Mouse (Mus musculus) bone marrow, adult 2 months (tissue): ENCODE measurements around the gene Tirap. TPM values are rescaled to one million over a fixed set of nuclear protein-coding genes. Genes with fewer than 3 reads are reported as not detected.
"Not testable (repeated sequence)": the region's sequence is repeated elsewhere in the genome, so short reads cannot be mapped to it uniquely, and the experiment has no call there.

Experiments used
- H3K27ac ChIP-seq: fragments of 200-500 bp; 2 replicates; pipeline ENCODE4 v1.5.1; 2012; ENCODE audit warnings: low read depth, mild to moderate bottlenecking, control low read depth, inconsistent platforms, low read length; ENCODE audit not compliant: control insufficient read depth, poor library complexity, insufficient read depth
- H3K4me1 ChIP-seq: fragments of 200-500 bp; 2 replicates; pipeline ENCODE4 v1.6.1; 2011; ENCODE audit warnings: low read length; ENCODE audit not compliant: control insufficient read depth, insufficient read depth
- H3K4me3 ChIP-seq: fragments of 200-500 bp; replicated peaks from 2 replicates; pipeline ENCODE3; 2011; ENCODE audit warnings: mild to moderate bottlenecking, low read depth, low read length, control low read depth; ENCODE audit not compliant: control insufficient read depth
- CTCF ChIP-seq: fragments of 200-500 bp; IDR thresholded peaks from 2 replicates; pipeline ENCODE4 v1.5.1; 2011; ENCODE audit warnings: low read length, control low read depth; ENCODE audit not compliant: control insufficient read depth, insufficient read depth
- POLR2A ChIP-seq: fragments of 200-500 bp; IDR thresholded peaks from 2 replicates; pipeline ENCODE4 v1.6.1; 2011; ENCODE audit warnings: low read depth, mild to moderate bottlenecking, control low read depth, low read length, borderline replicate concordance; ENCODE audit not compliant: control insufficient read depth
- WGBS: fragments of 180-500 bp; shearing (Covaris S2); methylation state at CpG from one replicate; pipeline ENCODE4 v1.1.7; 2018; 5-methylcytosine and 5-hydroxymethylcytosine counted together
- polyA plus RNA-seq: library from polyadenylated mRNA; stranded (reverse); fragments of >200 nt; gene quantifications from 2 replicates; pipeline ENCODE4 v1.2.4, GENCODE M21; 2011; ENCODE audit warnings: low replicate concordance; ENCODE audit not compliant: missing spikeins, insufficient read depth, insufficient read length

The Tirap gene
- polyA plus RNA-seq, 1 experiment = 7.5 TPM

- H3K4me1 ChIP-seq = no peaks in the 10 kb centered on the region
- 83% methylated on average over 1 of the region's 1 CpGs for WGBS
- no peak for TF ChIP-seq CTCF
- TF ChIP-seq POLR2A = no peak
- H3K27ac ChIP-seq = no peak overlapping the region
- H3K4me3 ChIP-seq = no peak overlapping the region
Measured at GRCm38 (mm10) chr9:35152923-35153322, 47.2 kb downstream of the Tirap start.

DNA sequence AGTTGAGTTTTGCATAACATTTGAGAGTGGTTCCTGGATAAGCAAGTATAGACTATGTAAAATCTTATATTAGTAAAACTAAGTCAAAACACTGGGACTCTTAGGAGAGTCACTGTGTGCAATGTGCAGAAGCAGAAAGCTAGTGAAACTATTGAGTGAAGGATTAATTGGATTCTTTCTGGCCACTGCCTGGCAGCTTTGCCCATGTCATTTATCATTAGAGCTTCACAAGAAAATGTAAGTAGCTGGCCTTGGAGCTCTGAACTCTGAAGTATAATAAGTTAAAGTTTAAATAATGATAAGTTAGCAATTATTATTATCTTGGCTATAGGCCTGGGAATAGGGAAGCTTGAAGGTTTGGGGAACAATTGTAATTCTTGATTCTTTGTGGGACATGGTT lies 51.3 kb downstream of the Tirap start:
- not testable (repeated sequence) for H3K4me3 ChIP-seq, H3K4me1 ChIP-seq, H3K27ac ChIP-seq

DNA sequence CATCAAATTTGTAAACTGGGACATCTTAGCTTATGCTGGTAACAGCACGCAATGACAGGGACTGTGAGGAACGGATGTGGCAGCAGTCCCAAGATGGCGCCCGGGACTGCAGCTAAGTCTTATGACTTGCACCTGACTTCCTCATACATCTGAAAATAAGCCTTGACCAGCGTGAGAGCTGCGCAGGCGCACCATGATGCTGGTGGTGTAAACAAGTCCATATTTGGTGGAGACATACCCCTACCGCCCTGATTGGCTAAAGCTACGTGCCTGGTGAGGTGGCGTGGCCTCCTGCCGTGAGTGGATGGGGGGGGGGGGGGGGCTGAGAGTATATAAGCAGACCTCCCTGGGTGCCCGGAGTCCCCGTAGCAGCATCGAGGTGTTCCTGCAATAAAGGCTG lies 52.8 kb downstream of the Tirap start:
- not testable (repeated sequence) for H3K4me3 ChIP-seq, H3K4me1 ChIP-seq, H3K27ac ChIP-seq
- WGBS = 93% methylated on average over 14 of the region's 14 CpGs

- 81% methylated on average over 1 of the region's 1 CpGs for WGBS
Measured at GRCm38 (mm10) chr9:35145829-35146228, 54.3 kb downstream of the Tirap start.

GRCm38 (mm10) chr9:35145118-35145517 lies 55.0 kb downstream of the Tirap start:
- H3K4me1 ChIP-seq = no peaks in the 10 kb centered on the region
- WGBS = 90% methylated on average over 9 of the region's 9 CpGs
- H3K4me3 ChIP-seq = no peak overlapping the region
- TF ChIP-seq POLR2A (no peak), CTCF (no peak)
- no peak overlapping the region for H3K27ac ChIP-seq

More at GRCm38 (mm10) chr9:35145829-35146228, 54.3 kb downstream of the Tirap start:
- Histone ChIP-seq H3K4me3 (no peak overlapping the region), H3K4me1 (no peaks in the 10 kb centered on the region), H3K27ac (no peak overlapping the region)
- TF ChIP-seq CTCF (no peak), POLR2A (no peak)

- no peak overlapping the region for H3K27ac ChIP-seq
- H3K4me1 ChIP-seq = no peaks in the 10 kb centered on the region
- no peak overlapping the region for H3K4me3 ChIP-seq
- TF ChIP-seq CTCF (no peak), POLR2A (no peak)
- WGBS = 15% methylated on average over 2 of the region's 2 CpGs
Measured at GRCm38 (mm10) chr9:35142221-35142620, 57.9 kb downstream of the Tirap start.

DNA sequence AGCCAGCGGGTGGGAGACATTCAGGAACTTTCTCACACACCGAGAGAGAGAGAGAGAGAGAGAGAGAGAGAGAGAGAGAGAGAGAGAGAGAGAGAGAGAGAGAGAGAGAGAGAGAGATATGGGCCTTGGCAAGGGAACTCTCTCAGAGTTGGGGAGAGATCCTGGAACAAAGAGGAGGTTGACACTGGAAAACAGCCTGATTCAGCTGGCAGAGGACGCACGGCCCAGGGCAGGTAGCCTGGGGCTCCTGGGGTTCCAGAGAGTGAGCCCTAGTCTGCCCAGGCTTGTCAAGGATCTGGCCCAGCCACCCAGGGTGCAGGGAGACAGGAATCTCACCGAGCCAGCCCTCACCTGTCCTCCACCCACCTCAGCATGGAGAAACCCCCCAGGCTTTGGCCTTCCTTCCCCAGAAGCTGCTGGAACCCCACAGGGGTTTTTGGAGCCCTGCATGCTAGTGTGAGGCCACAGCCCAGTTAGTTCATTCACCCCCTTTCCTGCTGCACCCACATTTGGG lies 60.8 kb downstream of the Tirap start:
- TF ChIP-seq CTCF (no peak), POLR2A (no peak)
- no peak overlapping the region for H3K4me3 ChIP-seq
- no peaks in the 10 kb centered on the region for H3K4me1 ChIP-seq
- 75% methylated on average over 5 of the region's 5 CpGs for WGBS
- H3K27ac ChIP-seq = no peak overlapping the region

GRCm38 (mm10) chr9:35138029-35138428 lies 62.1 kb downstream of the Tirap start:
- TF ChIP-seq POLR2A (no peak), CTCF (no peak)
- Histone ChIP-seq H3K27ac (no peak overlapping the region), H3K4me3 (no peak overlapping the region), H3K4me1 (no peaks in the 10 kb centered on the region)
- 62% methylated on average over 7 of the region's 7 CpGs for WGBS

DNA sequence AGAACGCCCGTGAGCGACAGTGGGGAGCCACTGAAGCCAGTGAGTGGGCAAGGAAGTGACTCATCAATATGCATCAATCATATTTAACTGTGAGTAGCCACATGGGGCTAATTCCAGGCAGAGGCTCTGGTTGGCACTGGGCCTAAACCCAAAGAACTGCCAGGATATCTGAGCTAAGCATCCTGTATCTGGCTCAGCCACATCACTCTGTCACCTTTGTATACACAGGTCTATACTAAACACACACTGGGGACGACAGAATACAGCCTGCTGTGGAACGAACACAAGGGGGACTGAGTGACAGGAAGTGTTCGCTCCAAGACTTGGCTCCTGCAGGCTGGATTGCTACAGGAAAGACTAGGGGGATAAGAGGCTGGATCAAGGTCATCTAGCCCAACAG lies 64.5 kb downstream of the Tirap start:
- Histone ChIP-seq H3K27ac (no peak overlapping the region), H3K4me1 (no peaks in the 10 kb centered on the region), H3K4me3 (no peak overlapping the region)
- TF ChIP-seq POLR2A = no peak
- TF ChIP-seq CTCF = no peak
- WGBS = 48% methylated on average over 6 of the region's 6 CpGs

Other genes starting within 250 kb of the Tirap start
- gene St3gal4, start 81.0 kb downstream of the Tirap start, polyA plus RNA-seq = 32.7 and 54.9 TPM in 2 replicates
- 12.3 and 31.1 TPM in 2 replicates for gene Dcps, start 24.2 kb downstream of the Tirap start, polyA plus RNA-seq
- gene Srpr, start 116 bp downstream of the Tirap start, polyA plus RNA-seq = 16.6 and 50.8 TPM in 2 replicates
- 17.7 and 18.8 TPM in 2 replicates for gene Foxred1, start 10.8 kb upstream of the Tirap start, polyA plus RNA-seq
- 11.4 and 11.6 TPM in 2 replicates for gene Fam118b, start 67.5 kb upstream of the Tirap start, polyA plus RNA-seq
- 4.5 and 15.5 TPM in 2 replicates for gene Rpusd4, start 67.6 kb upstream of the Tirap start, polyA plus RNA-seq
- 0.66 and 2.8 TPM in 2 replicates for gene Cdon, start 220.8 kb upstream of the Tirap start, polyA plus RNA-seq